Mouse (Mus musculus): ENCODE results near the gene Troap.

Troap gene

DNA sequence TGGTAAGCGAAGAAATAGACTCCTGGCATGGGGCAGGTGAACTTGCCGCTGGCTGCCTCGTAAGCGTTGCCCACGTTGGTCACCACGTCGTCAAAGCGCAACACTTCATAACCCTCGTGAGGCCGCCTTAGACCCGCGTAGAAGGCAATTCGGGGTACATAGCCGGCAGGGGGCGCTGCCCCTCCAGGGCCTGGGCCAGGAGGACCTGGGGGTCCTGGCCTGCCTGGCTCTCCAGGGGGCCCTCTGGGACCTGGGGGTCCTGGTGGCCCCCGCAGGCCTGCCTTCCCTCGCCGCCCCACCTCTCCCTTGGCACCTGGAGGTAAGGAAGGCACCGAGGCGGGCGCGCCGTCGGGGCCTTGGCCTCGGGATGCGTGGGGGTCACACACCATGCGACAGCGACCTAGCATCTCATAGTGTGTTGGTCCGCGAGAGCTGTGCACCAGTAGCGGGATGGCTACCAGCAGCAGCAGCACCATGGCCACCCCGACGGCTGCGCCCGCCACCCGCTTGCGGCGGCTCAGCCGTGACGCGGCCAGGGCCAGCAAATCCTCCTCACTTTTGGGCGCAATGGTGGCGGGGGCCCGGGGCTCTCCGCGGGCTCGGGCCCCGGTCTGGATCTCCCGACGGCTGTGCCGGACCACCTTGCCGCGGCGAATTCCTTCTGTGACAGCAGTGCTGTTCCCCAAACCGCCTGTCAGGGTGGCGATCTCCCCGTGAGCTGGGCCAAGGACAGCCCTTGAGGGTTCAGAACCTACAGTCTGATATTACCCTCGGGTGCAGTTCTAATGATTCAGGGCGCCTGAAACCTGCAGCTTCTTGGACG lies 13.1 kb downstream of the Troap start, which contains the start of gene C1ql4:
Gene C1ql4 (minus strand): TSS at position 565 of the 823 bp plus-strand sequence.
- no peak for DNase-seq (ENCODE audit: low spot score)

- DNase-seq (ENCODE audit: low spot score) = no peak
These were observed 13.9 kb downstream of the Troap start for GRCm38 (mm10) chr15:99088292-99088691.

DNA sequence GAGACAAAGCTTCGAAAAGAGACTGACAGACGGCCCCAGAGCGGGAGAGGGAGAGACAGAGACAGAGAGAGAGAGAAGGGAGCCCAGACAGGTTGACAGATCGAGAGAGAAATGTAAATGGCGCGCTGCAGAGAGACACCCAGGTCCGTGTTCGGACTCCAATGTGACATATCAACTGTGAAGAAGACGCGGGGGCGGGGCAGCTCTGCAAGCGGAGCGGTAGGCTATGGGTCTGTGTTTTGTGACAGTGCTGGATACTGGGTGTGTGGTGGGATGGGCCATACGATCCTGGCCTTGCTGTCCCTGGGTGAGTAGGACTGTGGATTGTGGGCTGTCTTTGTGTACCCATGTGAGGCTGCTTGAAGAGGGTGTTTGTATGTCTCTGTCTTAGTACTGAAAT lies 14.7 kb downstream of the Troap start:
- no peak for DNase-seq (ENCODE audit: low spot score)

DNA sequence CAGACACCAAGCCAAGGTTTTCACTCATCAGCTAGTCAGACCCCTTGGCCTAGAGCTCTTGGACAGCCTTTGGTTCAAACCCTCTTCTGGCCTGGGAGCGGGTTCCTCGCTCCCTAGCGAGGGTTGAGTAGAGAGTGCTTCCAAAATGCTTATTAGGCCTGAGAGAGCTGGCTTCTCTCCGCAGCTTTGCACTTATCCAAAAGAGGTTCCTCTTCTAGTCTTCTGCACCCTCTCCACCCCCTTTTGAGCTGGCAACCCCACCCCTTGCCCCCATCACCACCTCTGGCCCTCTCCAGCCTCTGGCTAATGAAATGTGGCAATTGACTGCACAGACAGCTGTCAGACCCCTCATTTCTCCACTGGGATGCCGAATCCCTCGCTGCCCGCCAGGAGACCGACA lies 18.5 kb downstream of the Troap start, which contains the start of gene Dnajc22:
Gene Dnajc22 (plus strand): TSS at position 301 of the 400 bp plus-strand sequence.
- DNase-seq (ENCODE audit: low spot score) = no peak

GRCm38 (mm10) chr15:99093291-99094258 lies 19.2 kb downstream of the Troap start:
- DNase-seq (ENCODE audit: low spot score) = no peak

DNA sequence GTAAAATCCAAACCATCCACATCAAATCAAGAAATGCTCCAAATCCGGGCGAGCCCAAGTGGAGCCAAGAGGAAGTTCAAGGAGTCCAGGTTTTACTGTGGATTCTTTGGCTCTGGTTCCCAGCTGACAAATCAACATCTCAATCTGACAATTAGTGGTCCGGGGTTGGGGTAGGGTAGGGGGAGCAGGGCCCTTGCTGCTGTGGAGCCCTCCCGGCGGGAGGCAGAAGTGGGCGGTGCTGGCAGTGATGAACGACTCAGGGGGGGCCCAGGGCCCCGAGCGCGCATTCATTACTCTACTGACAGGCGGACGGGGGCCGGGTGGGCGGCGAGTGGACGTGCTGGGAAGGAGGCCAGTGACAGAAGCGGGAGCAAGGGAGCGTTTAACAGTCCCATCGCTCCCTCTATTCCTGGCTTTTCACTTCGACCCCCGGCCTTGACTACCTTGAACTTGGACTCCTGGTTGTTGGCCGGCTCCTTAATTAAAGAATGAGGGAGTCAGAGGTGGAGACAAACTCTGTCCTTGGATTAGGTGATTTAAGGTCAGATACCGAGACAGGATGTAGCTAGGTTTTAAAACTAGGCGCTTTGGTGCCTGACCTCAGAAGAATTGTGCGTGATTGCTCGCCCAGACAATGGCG lies 20.4 kb downstream of the Troap start:
- no peak for DNase-seq (ENCODE audit: low spot score)

GRCm38 (mm10) chr15:99095356-99095755 lies 21.0 kb downstream of the Troap start:
- no peak for DNase-seq (ENCODE audit: low spot score)

GRCm38 (mm10) chr15:99096061-99096793 lies 21.9 kb downstream of the Troap start:
- no peak for DNase-seq (ENCODE audit: low spot score)

DNA sequence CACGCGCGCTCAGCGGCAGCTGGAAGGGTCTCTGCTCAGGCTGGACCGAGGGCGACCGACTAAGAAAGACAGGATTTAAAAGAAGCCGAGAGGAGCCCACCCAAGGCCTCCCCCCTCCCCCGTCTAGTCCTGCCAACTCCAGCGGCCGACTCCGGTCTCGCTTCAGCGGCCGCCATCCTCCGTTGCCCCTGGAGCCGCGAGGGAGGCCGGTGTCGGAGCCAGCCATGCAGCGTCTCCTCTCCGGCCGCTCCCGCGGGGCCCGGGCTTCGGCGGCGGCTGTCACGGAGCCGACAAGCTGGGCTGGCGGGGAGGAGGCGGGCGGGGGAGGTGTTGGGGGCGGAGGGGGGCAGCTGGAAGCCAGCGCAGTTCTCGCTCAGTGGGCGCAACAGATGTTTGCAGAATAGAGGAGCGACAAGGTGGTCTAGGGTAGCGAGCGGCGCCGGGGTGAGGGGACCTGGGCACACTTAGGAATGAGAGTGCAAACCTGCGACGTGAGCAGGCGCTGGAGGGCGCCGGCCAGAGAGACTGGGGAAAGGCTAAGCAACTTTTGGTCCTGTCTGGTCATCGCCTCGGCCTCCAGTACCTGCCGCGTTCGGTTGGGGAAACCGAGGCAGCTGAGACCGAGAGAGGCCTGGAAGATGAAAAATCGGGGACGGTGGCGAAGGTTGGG lies 22.6 kb downstream of the Troap start:
- no peak for DNase-seq (ENCODE audit: low spot score)

DNA sequence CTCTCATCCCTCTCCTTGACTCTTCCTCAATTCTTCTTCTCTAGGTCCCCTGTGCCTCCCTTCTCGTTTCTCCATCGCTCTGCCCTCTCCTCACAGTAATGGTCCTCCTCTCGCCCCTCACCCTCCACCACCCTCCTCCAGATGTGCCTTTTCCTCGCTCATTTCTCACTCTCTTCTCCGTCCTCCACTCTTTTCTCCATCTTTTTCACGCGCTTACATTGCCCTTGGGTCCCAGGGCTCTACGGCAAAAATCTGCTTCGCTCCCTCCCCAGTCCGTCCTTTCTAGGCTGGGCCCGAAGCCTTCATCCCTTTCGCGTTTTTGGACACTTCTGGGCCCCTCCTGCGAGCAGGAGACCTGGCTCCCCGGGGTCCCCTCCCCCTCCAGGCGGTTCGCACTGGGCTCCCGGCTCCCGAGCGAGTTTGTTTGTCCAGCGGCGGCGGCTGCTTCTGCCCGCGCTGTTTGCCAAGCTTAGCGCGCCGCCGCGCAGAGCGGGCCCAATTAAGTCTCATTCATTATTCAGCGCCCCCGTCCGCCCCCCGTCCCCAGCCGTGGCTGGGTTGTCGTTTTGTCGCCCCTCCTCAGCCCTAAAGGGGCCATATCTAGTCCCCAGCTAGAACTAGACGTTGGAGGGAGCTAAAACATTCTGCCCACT lies 23.6 kb downstream of the Troap start:
- no peak for DNase-seq (ENCODE audit: low spot score)

GRCm38 (mm10) chr15:99098493-99098861 lies 24.1 kb downstream of the Troap start:
- DNase-seq (ENCODE audit: low spot score) = no peak

GRCm38 (mm10) chr15:99099139-99099556 lies 24.8 kb downstream of the Troap start:
- no peak for DNase-seq (ENCODE audit: low spot score)

- no peak for DNase-seq (ENCODE audit: low spot score)
These were observed 25.6 kb downstream of the Troap start for GRCm38 (mm10) chr15:99099984-99100383.

DNA sequence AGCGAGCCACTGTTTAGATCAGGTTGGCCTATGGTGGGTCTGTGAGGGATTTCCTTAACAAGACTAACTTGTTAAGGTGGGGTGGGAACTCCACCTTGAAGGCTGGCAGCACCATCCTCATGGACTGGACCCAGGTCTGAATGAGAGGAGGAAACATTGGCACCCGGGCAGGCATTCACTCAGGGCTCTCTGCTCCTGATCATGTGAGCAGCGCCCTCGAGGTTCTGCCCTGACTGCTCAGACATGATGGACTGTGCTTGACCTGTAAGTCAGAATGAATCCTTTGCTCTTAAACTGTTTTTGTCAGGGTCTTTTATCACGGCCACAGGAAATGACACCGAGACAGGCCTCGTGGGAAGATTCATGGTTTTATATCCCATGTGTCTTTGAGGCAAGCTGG lies 30.9 kb downstream of the Troap start:
- DNase-seq (ENCODE audit: low spot score) = no peak

DNA sequence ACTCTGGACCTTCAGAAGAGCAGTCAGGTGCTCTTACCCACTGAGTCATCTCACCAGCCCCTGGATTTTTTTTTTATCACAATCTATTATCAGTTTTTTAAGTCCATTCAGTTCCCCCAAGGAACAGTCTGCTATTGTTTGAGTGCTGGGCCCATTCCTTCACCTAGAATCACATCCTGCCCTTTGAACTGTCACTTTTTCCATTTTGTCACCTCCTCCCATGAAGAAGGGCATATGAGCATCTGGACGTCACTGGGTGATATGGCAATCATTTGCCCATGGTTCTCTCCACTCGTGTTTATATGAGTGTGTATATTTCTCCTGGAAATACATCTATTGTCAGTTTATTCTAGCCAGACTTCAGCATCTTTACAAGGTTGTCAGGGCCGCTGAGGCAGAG lies 33.5 kb downstream of the Troap start:
- DNase-seq (ENCODE audit: low spot score) = no peak

DNA sequence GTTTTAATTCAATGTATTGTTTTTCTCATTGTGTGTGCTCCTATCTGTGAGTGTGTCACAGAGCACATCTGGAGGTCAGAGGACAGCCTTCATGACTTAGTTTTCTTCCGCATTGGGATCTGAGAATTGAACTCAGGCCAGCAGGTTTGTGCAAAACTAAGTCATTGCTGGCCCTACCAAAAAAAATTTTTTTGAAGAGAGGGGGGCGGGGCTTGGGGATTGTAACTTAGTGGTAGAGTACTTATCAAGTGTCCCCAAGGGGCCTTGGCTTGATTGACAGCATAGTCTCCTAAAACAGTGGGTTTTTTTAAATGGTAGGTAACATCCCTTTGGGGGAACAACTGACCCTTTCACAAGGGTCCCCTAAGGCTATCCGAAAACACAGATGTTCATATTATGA lies 36.8 kb downstream of the Troap start:
- DNase-seq (ENCODE audit: low spot score) = no peak

DNA sequence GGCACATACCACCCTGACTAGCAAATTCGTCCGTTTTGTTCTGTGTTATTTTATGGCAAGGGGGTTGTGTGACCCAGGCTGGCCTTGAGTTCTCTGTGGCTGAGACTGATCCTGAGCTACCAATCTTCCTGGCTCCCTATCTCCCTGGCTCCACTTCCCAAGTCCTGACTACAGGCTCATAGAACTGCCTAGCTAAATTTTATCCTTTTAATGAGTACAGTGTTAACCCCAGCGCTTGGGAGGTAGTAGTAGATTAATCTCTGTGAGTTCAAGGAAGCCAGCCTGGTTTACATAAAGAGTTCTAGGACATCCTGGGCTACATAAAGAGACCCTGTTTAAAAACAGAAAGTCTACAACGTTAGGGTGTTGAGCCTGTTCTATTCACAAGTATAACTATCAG lies 37.4 kb downstream of the Troap start:
- DNase-seq (ENCODE audit: low spot score) = no peak

- DNase-seq (ENCODE audit: low spot score) = no peak
These were observed 38.5 kb downstream of the Troap start for GRCm38 (mm10) chr15:99112843-99113395.

- no peak for DNase-seq (ENCODE audit: low spot score)
These were observed 39.1 kb downstream of the Troap start for GRCm38 (mm10) chr15:99113396-99113975.
